Mouse (Mus musculus): ENCODE data around the gene Sppl2b. TPM values are rescaled to one million over a fixed set of nuclear protein-coding genes. Genes with fewer than 3 reads are reported as not detected.

Sppl2b gene
- polyA plus RNA-seq, 1 experiment, result not detected

GRCm38 (mm10) chr10:80904004-80904693 is 49.1 kb downstream of the Sppl2b start:
- Histone ChIP-seq H3K4me3 (ENCODE audit: insufficient read depth, low read depth, low read length) (no peak overlapping the region), H3K4me1 (ENCODE audit: control insufficient read depth, insufficient read depth, low read length) (peaks cover 9% of the 10 kb centered on the region), H3K27ac (ENCODE audit: insufficient read depth, low read depth, low read length) (no peak overlapping the region)
- TF ChIP-seq CTCF (IDR thresholded peaks at IDR 0.05; ENCODE audit: insufficient read depth, low read depth, low read length) (no peak), POLR2A (IDR thresholded peaks at IDR 0.05; ENCODE audit: insufficient read depth, low read depth, low read length) (no peak)
- 84% methylated on average over 28 of the region's 28 CpGs for WGBS

GRCm38 (mm10) chr10:80904709-80905108 is 49.6 kb downstream of the Sppl2b start:
- TF ChIP-seq CTCF (IDR thresholded peaks at IDR 0.05; ENCODE audit: insufficient read depth, low read depth, low read length) (no peak), POLR2A (IDR thresholded peaks at IDR 0.05; ENCODE audit: insufficient read depth, low read depth, low read length) (no peak)
- Histone ChIP-seq H3K4me1 (ENCODE audit: control insufficient read depth, insufficient read depth, low read length) (peaks cover 3% of the 10 kb centered on the region), H3K27ac (ENCODE audit: insufficient read depth, low read depth, low read length) (no peak overlapping the region), H3K4me3 (ENCODE audit: insufficient read depth, low read depth, low read length) (no peak overlapping the region)
- 93% methylated on average over 11 of the region's 11 CpGs for WGBS

GRCm38 (mm10) chr10:80909375-80910162 is 54.5 kb downstream of the Sppl2b start:
- H3K4me1 ChIP-seq (ENCODE audit: control insufficient read depth, insufficient read depth, low read length), result no peaks in the 10 kb centered on the region
- WGBS, result 92% methylated on average over 22 of the region's 22 CpGs
- no peak overlapping the region for H3K27ac ChIP-seq (ENCODE audit: insufficient read depth, low read depth, low read length)
- H3K4me3 ChIP-seq (ENCODE audit: insufficient read depth, low read depth, low read length), result no peak overlapping the region
- TF ChIP-seq CTCF (IDR thresholded peaks at IDR 0.05; ENCODE audit: insufficient read depth, low read depth, low read length), result no peak
- no peak for TF ChIP-seq POLR2A (IDR thresholded peaks at IDR 0.05; ENCODE audit: insufficient read depth, low read depth, low read length)

GRCm38 (mm10) chr10:80911354-80911753 is 56.3 kb downstream of the Sppl2b start:
- WGBS, result 97% methylated on average over 4 of the region's 4 CpGs
- H3K4me3 ChIP-seq (ENCODE audit: insufficient read depth, low read depth, low read length), result no peak overlapping the region
- H3K27ac ChIP-seq (ENCODE audit: insufficient read depth, low read depth, low read length), result no peak overlapping the region
- peaks cover 8% of the 10 kb centered on the region for H3K4me1 ChIP-seq (ENCODE audit: control insufficient read depth, insufficient read depth, low read length)
- TF ChIP-seq CTCF (IDR thresholded peaks at IDR 0.05; ENCODE audit: insufficient read depth, low read depth, low read length) (no peak), POLR2A (IDR thresholded peaks at IDR 0.05; ENCODE audit: insufficient read depth, low read depth, low read length) (no peak)

GRCm38 (mm10) chr10:80911891-80912290 is 56.8 kb downstream of the Sppl2b start:
- Histone ChIP-seq H3K4me3 (ENCODE audit: insufficient read depth, low read depth, low read length) (no peak overlapping the region), H3K27ac (ENCODE audit: insufficient read depth, low read depth, low read length) (no peak overlapping the region), H3K4me1 (ENCODE audit: control insufficient read depth, insufficient read depth, low read length) (peaks cover 13% of the 10 kb centered on the region)
- no peak for TF ChIP-seq POLR2A (IDR thresholded peaks at IDR 0.05; ENCODE audit: insufficient read depth, low read depth, low read length)
- TF ChIP-seq CTCF (IDR thresholded peaks at IDR 0.05; ENCODE audit: insufficient read depth, low read depth, low read length), result no peak

- no peak for TF ChIP-seq POLR2A (IDR thresholded peaks at IDR 0.05; ENCODE audit: insufficient read depth, low read depth, low read length)
- no peak for TF ChIP-seq CTCF (IDR thresholded peaks at IDR 0.05; ENCODE audit: insufficient read depth, low read depth, low read length)
- Histone ChIP-seq H3K27ac (ENCODE audit: insufficient read depth, low read depth, low read length) (no peak overlapping the region), H3K4me1 (ENCODE audit: control insufficient read depth, insufficient read depth, low read length) (peaks cover 20% of the 10 kb centered on the region), H3K4me3 (ENCODE audit: insufficient read depth, low read depth, low read length) (no peak overlapping the region)
- 82% methylated on average over 8 of the region's 8 CpGs for WGBS
Observed at GRCm38 (mm10) chr10:80913364-80914011, 58.4 kb downstream of the Sppl2b start.

GRCm38 (mm10) chr10:80914253-80914656 is 59.2 kb downstream of the Sppl2b start:
- Histone ChIP-seq H3K4me1 (ENCODE audit: control insufficient read depth, insufficient read depth, low read length) (peaks cover 20% of the 10 kb centered on the region), H3K4me3 (ENCODE audit: insufficient read depth, low read depth, low read length) (no peak overlapping the region), H3K27ac (ENCODE audit: insufficient read depth, low read depth, low read length) (no peak overlapping the region)
- 96% methylated on average over 5 of the region's 5 CpGs for WGBS
- TF ChIP-seq POLR2A (IDR thresholded peaks at IDR 0.05; ENCODE audit: insufficient read depth, low read depth, low read length), result no peak
- TF ChIP-seq CTCF (IDR thresholded peaks at IDR 0.05; ENCODE audit: insufficient read depth, low read depth, low read length), result no peak

GRCm38 (mm10) chr10:80915260-80915659 is 60.2 kb downstream of the Sppl2b start:
- Histone ChIP-seq H3K4me1 (ENCODE audit: control insufficient read depth, insufficient read depth, low read length) (peaks cover 20% of the 10 kb centered on the region), H3K4me3 (ENCODE audit: insufficient read depth, low read depth, low read length) (no peak overlapping the region), H3K27ac (ENCODE audit: insufficient read depth, low read depth, low read length) (no peak overlapping the region)
- WGBS, result 71% methylated on average over 2 of the region's 2 CpGs
- TF ChIP-seq POLR2A (IDR thresholded peaks at IDR 0.05; ENCODE audit: insufficient read depth, low read depth, low read length) (no peak), CTCF (IDR thresholded peaks at IDR 0.05; ENCODE audit: insufficient read depth, low read depth, low read length) (no peak)

- 64% methylated on average over 4 of the region's 4 CpGs for WGBS
- Histone ChIP-seq H3K4me3 (ENCODE audit: insufficient read depth, low read depth, low read length) (no peak overlapping the region), H3K27ac (ENCODE audit: insufficient read depth, low read depth, low read length) (no peak overlapping the region), H3K4me1 (ENCODE audit: control insufficient read depth, insufficient read depth, low read length) (peaks cover 20% of the 10 kb centered on the region)
- TF ChIP-seq CTCF (IDR thresholded peaks at IDR 0.05; ENCODE audit: insufficient read depth, low read depth, low read length) (no peak), POLR2A (IDR thresholded peaks at IDR 0.05; ENCODE audit: insufficient read depth, low read depth, low read length) (no peak)
Observed at GRCm38 (mm10) chr10:80915736-80916135, 60.7 kb downstream of the Sppl2b start.

Data from olfactory bulb, adult 2 months (tissue).